Mouse (Mus musculus) ES-E14 (cell line): ENCODE results near the gene Klhl33. TPM values are rescaled to one million over a fixed set of nuclear protein-coding genes. Genes with fewer than 3 reads are reported as not detected.
"Not testable (repeated sequence)": the region's sequence is repeated elsewhere in the genome, so short reads cannot be mapped to it uniquely, and the experiment has no call there.

Experiments
- DNase-seq: peaks from one replicate; pipeline ENCODE4 v3.0.0-alpha.2; 2013; ENCODE audit warnings: low read depth, low spot score
- H3K27ac ChIP-seq: 2 replicates; pipeline ENCODE4 v1.5.1; 2012; ENCODE audit warnings: low read depth, mild to moderate bottlenecking, low read length, moderate library complexity, mixed read lengths; ENCODE audit not compliant: poor library complexity, insufficient read depth, severe bottlenecking
- H3K36me3 ChIP-seq: 2 replicates; pipeline ENCODE4 v1.6.1; 2012; ENCODE audit warnings: mild to moderate bottlenecking, low read length, moderate library complexity, mixed read lengths; ENCODE audit not compliant: control insufficient read depth, poor library complexity, insufficient read depth, severe bottlenecking
- H3K4me1 ChIP-seq, 2 experiments: fragments of 150-350 bp in 1 of 2; sonication (generic) in 1 of 2; 2 replicates each; pipeline ENCODE4 v1.6.1; 2012; ENCODE audit warnings: low read length in 2 of 2, mild to moderate bottlenecking in 1 of 2, mixed read lengths in 1 of 2; ENCODE audit not compliant: control insufficient read depth in 2 of 2, insufficient read depth in 2 of 2, poor library complexity in 1 of 2
- H3K4me3 ChIP-seq, 2 experiments: fragments of 150-350 bp in 1 of 2; sonication (generic) in 1 of 2; 2 replicates each; pipeline ENCODE4 v1.5.1; 2012; ENCODE audit warnings: low read length in 2 of 2, low read depth in 1 of 2, mild to moderate bottlenecking in 1 of 2, mixed read lengths in 1 of 2; ENCODE audit not compliant: insufficient read depth in 1 of 2, poor library complexity in 1 of 2, severe bottlenecking in 1 of 2
- H3K9ac ChIP-seq: 2 replicates; pipeline ENCODE4 v1.6.1; 2012; ENCODE audit warnings: low read depth, mild to moderate bottlenecking, low read length, mixed read lengths; ENCODE audit not compliant: poor library complexity, insufficient read depth, severe bottlenecking
- H3K9me3 ChIP-seq: fragments of 150-350 bp; sonication (generic); 2 replicates; pipeline ENCODE4 v1.6.1; 2012; ENCODE audit warnings: low read depth, mild to moderate bottlenecking, low read length; ENCODE audit not compliant: control insufficient read depth, insufficient read depth
- CHD2 ChIP-seq: IDR thresholded peaks from 2 replicates; pipeline ENCODE4 v1.6.1; 2014; ENCODE audit warnings: mild to moderate bottlenecking, low read depth, low read length, inconsistent platforms
- MAFK ChIP-seq: IDR thresholded peaks from 2 replicates; pipeline ENCODE4 v1.6.1; 2014; ENCODE audit warnings: mild to moderate bottlenecking, low read depth, low read length, inconsistent platforms; ENCODE audit not compliant: insufficient read depth
- ZC3H11A ChIP-seq: IDR thresholded peaks from 2 replicates; pipeline ENCODE4 v1.6.1; 2012; ENCODE audit warnings: low read depth, mild to moderate bottlenecking, inconsistent platforms, low read length, borderline replicate concordance
- ZNF384 ChIP-seq: IDR thresholded peaks from 2 replicates; pipeline ENCODE4 v1.6.1; 2012; ENCODE audit warnings: low read depth, low read length, inconsistent platforms
- in situ Hi-C, 2 experiments: fragments of 600-800 bp; cut with MboI; formaldehyde crosslinking; loops; one replicate each; pipeline ENCODE4 v1.15.1; 2025; ENCODE audit warnings: low sequenced_read_pairs in 2 of 2, inconsistent platforms in 1 of 2; ENCODE audit not compliant: unreplicated experiment in 2 of 2
- total RNA-seq: library from RNA; depleted of rRNA; stranded (reverse); fragments of 300-350 nt; gene quantifications from 2 replicates; pipeline ENCODE4 v1.2.3, GENCODE M21; 2012; rRNA removed

Klhl33 gene
- 0.09 and 0.32 TPM in 2 replicates for total RNA-seq

- Histone ChIP-seq H3K4me1 (no peaks in the 10 kb centered on the region), H3K9me3 (no peaks in the 10 kb centered on the region), H3K9ac (peak within 1 kb of the TSS; percentile 12; the same call in 1 of the 2 replicates), H3K4me3 (peak within 1 kb of the TSS; percentile 54 to 59), H3K27ac (no peak within 1 kb of the TSS), H3K36me3 (no peaks in the 10 kb centered on the region)
- DNase-seq: no peak
- in situ Hi-C loops: no loop called here
- TF ChIP-seq ZC3H11A (no peak), CHD2 (no peak), MAFK (no peak), ZNF384 (no peak)
Observed at GRCm38 (mm10) chr14:50897374-50897765, at the start of gene Klhl33. TSS of gene Klhl33 (minus strand) at chr14:50897507.

DNA sequence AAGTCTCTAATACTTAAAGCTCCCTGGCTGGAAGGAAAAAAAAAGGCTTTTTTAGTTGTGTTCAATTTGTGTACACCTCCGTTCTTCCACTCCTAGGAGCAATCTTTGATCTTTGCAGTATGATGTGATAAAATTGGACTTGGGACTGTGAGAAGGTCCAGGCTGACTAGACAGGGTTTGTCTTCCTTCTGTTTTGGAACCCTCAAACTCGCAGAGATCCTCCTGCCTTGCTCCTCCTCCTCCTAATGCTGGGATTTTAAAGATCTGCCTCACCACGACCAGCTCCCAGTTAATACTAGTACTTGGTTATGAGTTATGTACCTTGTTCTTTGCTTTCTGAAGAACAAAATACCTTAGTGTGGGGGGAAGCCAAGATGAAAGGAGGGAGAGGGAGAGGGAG is 48.2 kb upstream of the Klhl33 start:
- DNase-seq, H3K36me3 ChIP-seq, H3K4me1 ChIP-seq, H3K27ac ChIP-seq, H3K9me3 ChIP-seq, in situ Hi-C loops: not testable (repeated sequence)
- peak overlapping the region; percentile 39 to 80; a peak in 3 of 4 replicates for H3K4me3 ChIP-seq
- peak overlapping the region; percentile 11; the same call in 1 of the 2 replicates for H3K9ac ChIP-seq

DNA sequence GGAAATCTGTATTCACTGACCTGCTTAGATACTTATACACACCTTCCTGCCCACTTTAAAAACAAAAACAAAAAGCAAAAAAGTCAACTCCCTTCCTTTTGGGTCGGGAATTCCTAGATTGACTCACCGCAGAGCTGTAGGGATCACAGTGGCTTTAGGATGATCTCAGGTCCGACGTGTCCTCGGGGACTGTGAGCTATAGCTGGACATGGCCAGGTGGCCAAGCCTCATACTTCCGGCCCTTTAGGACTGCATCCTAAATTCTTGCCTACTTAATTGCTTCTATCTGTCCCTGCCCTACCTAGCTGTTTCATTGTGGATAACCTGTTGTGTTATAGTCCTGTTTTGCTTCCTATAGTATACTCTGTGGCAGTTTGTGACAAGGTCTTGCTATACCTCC is 47.8 kb upstream of the Klhl33 start:
- in situ Hi-C loops, H3K4me1 ChIP-seq, H3K27ac ChIP-seq, H3K9me3 ChIP-seq, DNase-seq, H3K36me3 ChIP-seq: not testable (repeated sequence)
- peak overlapping the region; percentile 83; the same call in 1 of the 2 replicates for H3K9ac ChIP-seq
- peak overlapping the region; percentile 71 to 80 for H3K4me3 ChIP-seq

DNA sequence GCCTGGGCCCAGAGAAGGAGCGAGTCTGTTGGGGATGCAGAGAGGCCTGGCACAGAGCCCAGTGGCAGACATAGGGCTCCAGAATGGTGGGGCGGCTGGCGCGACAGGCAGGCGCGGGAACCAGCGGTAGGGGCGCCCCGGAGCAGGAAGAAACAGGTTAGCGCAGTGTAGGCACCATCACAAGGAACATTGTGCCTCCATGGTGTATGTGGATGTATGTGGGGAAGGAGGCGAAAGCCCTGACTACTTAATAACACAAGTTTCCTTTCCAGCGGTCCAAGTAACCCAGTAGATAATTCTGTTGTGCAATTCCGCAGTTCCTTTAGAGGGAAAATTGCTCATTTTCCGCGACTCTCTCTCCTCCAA is 47.3 kb upstream of the Klhl33 start:
- H3K36me3 ChIP-seq, DNase-seq, in situ Hi-C loops, H3K4me1 ChIP-seq, H3K9me3 ChIP-seq: not testable (repeated sequence)
- H3K9ac ChIP-seq: peak overlapping the region; percentile 83
- peak overlapping the region; percentile 89 for H3K27ac ChIP-seq
- H3K4me3 ChIP-seq: peak overlapping the region; percentile 71 to 80

GRCm38 (mm10) chr14:50943932-50944667 is 46.8 kb upstream of the Klhl33 start, which contains the start of gene Gm49342:
TSS of gene Gm49342 (plus strand) at chr14:50944517.
- DNase-seq: peak; percentile 95
- Histone ChIP-seq H3K4me3 (peak within 1 kb of the TSS; percentile 71 to 80), H3K9me3 (no peaks in the 10 kb centered on the region), H3K27ac (peak within 1 kb of the TSS; percentile 89), H3K4me1 (peaks cover 0 to 1% of the 10 kb centered on the region in 2 experiments; a peak in 1 of 4 replicates), H3K36me3 (peaks cover 2% of the 10 kb centered on the region; the same call in 1 of the 2 replicates), H3K9ac (peak within 1 kb of the TSS; percentile 83)
- in situ Hi-C loops: no loop called here
- TF ChIP-seq CHD2: no peak
